Mouse (Mus musculus) hindbrain, embryonic 14.5 days (tissue): Measurements from ENCODE around the gene Lztr1. TPM values are rescaled to one million over a fixed set of nuclear protein-coding genes. Genes with fewer than 3 reads are reported as not detected.
A peak's percentile ranks its signal among the peaks of the same experiment; 100 is the strongest.

ENCODE experiments used
- ATAC-seq: fragments of 200-750 bp; cut with Nextera tagmentation; 2 replicates; pipeline ENCODE4 v1.8.0; 2017; ENCODE audit warnings: moderate number of reproducible peaks, mild to moderate bottlenecking, moderate TSS enrichment, moderate library complexity; ENCODE audit not compliant: low FRiP score
- DNase-seq: peaks from one replicate; pipeline ENCODE4 v3.0.0-alpha.2; 2015; ENCODE audit warnings: low spot score
- H3K27ac ChIP-seq: fragments of 300-500 bp; sonication (generic); 2 replicates; pipeline ENCODE4 v1.5.1; 2014; ENCODE audit warnings: mild to moderate bottlenecking, moderate library complexity
- H3K27me3 ChIP-seq: fragments of 300-500 bp; sonication (generic); 2 replicates; pipeline ENCODE4 v1.6.1; 2014; ENCODE audit warnings: mild to moderate bottlenecking, low read length, mixed read lengths; ENCODE audit not compliant: control insufficient read depth, insufficient read depth
- H3K36me3 ChIP-seq: fragments of 300-500 bp; sonication (generic); replicated peaks from 2 replicates; pipeline ENCODE4 v1.6.1; 2014; ENCODE audit not compliant: control insufficient read depth, insufficient read depth
- H3K4me1 ChIP-seq: fragments of 300-500 bp; sonication (generic); replicated peaks from 2 replicates; pipeline ENCODE4 v1.6.1; 2014; ENCODE audit warnings: antibody characterized with exemption, low read length, mixed read lengths; ENCODE audit not compliant: control insufficient read depth, insufficient read depth
- H3K4me2 ChIP-seq: fragments of 300-500 bp; sonication (generic); replicated peaks from 2 replicates; pipeline ENCODE4 v1.6.1; 2014; ENCODE audit warnings: mild to moderate bottlenecking, moderate library complexity
- H3K4me3 ChIP-seq: fragments of 300-500 bp; sonication (generic); replicated peaks from 2 replicates; pipeline ENCODE4 v1.5.1; 2014; ENCODE audit warnings: mild to moderate bottlenecking, low read length
- H3K9ac ChIP-seq: fragments of 300-500 bp; sonication (generic); 2 replicates; pipeline ENCODE4 v1.6.1; 2014
- H3K9me3 ChIP-seq: fragments of 300-500 bp; sonication (generic); 2 replicates; pipeline ENCODE4 v1.6.1; 2016; ENCODE audit warnings: low read length; ENCODE audit not compliant: control insufficient read depth
- WGBS: fragments of 180-500 bp; shearing (Covaris S2); extraction: QIAGEN DNeasy Blood & Tissue Kit; methylation state at CpG from one replicate; pipeline ENCODE4 v1.1.7; 2014; 5-methylcytosine and 5-hydroxymethylcytosine counted together
- polyA plus RNA-seq: library from polyadenylated mRNA; unstranded; fragments of >200 nt; fragmentation: Nextera tagmentation; extraction: Ambion mirVana; gene quantifications from 2 replicates; pipeline ENCODE4 v1.2.1, GENCODE M21; 2014

Gene Lztr1
- polyA plus RNA-seq, 1 experiment from 2014 or later: 112 TPM

GRCm38 (mm10) chr16:17524156-17524555, 15.7 kb downstream of the Lztr1 start:
- Histone ChIP-seq H3K27me3 (no peaks in the 10 kb centered on the region), H3K9me3 (no peaks in the 10 kb centered on the region), H3K27ac (no peak overlapping the region), H3K9ac (no peak overlapping the region), H3K4me1 (no peaks in the 10 kb centered on the region), H3K4me3 (no peak overlapping the region), H3K4me2 (no peak overlapping the region), H3K36me3 (peaks cover 97% of the 10 kb centered on the region)
- 96% methylated on average over 11 of the region's 11 CpGs for WGBS
- no peak for ATAC-seq
- DNase-seq: no peak

DNA sequence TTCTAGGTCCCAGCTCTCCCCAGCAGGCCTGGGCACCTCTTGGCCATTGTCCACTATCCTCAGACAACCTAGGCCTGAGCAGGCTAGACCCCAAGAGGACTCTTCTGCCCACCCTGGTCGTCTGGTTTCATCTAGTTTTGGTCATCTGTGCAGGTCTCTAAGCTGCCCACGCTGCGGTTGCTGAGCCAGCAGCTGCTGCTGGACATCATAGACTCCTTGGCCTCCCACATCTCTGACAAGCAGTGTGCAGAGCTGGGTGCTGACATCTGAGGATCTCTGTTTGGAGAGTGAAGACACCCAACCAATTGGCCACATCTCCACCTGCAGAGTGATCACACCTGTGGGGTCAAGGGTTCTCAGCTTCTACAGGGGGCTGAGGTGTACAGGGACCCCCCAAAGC, 17.0 kb downstream of the Lztr1 start:
- Histone ChIP-seq H3K4me3 (no peak overlapping the region), H3K27ac (no peak overlapping the region), H3K27me3 (no peaks in the 10 kb centered on the region), H3K9me3 (no peaks in the 10 kb centered on the region), H3K4me2 (no peak overlapping the region), H3K36me3 (peaks cover 84% of the 10 kb centered on the region), H3K4me1 (peaks cover 9% of the 10 kb centered on the region), H3K9ac (no peak overlapping the region)
- DNase-seq: no peak
- no peak for ATAC-seq
- WGBS: 86% methylated on average over 3 of the region's 3 CpGs

DNA sequence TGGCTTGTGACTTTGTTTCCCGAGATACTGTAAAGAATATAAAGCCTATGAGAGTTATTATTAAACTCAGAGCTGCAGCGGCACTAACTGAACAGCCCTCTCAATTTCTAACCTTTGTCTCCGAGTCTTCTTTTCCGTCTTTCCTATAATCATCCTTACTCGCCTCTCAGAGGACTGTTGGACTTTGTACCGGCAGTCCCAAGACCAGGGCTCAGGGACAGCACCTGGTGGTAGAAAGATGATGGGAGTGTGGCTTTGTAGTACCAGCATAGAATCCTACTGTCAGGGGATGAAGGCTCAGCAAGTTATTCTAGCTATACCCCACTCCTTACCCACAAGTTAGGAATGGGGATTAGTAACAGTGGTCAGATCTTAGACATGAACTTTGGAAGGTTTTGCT, 17.7 kb downstream of the Lztr1 start:
- H3K4me1 ChIP-seq: peaks cover 9% of the 10 kb centered on the region
- H3K9ac ChIP-seq: no peak overlapping the region
- no peak overlapping the region for H3K4me3 ChIP-seq
- no peak overlapping the region for H3K4me2 ChIP-seq
- H3K27ac ChIP-seq: no peak overlapping the region
- ATAC-seq (no peak), DNase-seq (no peak)
- H3K9me3 ChIP-seq: no peaks in the 10 kb centered on the region
- 91% methylated on average over 6 of the region's 6 CpGs for WGBS
- H3K36me3 ChIP-seq: peaks cover 77% of the 10 kb centered on the region
- no peaks in the 10 kb centered on the region for H3K27me3 ChIP-seq

DNA sequence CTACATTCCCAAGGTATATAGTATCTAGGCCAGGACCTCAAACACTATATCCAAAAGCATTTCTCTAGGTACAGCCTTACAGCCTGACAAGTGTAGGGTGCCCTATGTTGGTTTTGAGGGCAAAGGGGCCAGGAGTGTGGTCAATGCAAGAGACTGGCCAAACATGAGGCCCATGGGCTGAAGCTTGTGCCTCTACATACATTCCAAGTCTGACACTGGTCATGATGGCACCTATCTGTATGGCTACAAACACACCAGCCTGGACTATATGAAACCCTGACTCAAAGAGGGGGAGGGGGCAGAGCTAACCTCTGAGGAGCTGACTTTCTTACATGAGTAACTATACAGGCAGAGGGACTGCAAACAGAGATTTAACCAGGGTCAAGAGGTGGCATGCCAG, 19.1 kb downstream of the Lztr1 start:
- DNase-seq: no peak

GRCm38 (mm10) chr16:17528276-17528675, 19.8 kb downstream of the Lztr1 start:
- no peak overlapping the region for H3K4me3 ChIP-seq
- peaks cover 58% of the 10 kb centered on the region for H3K36me3 ChIP-seq
- H3K27me3 ChIP-seq: no peaks in the 10 kb centered on the region
- no peak overlapping the region for H3K9ac ChIP-seq
- H3K27ac ChIP-seq: no peak overlapping the region
- H3K9me3 ChIP-seq: no peaks in the 10 kb centered on the region
- 88% methylated on average over 13 of the region's 13 CpGs for WGBS
- no peak overlapping the region for H3K4me2 ChIP-seq
- H3K4me1 ChIP-seq: peaks cover 16% of the 10 kb centered on the region
- ATAC-seq (no peak), DNase-seq (no peak)

More for the DNA sequence above, 19.1 kb downstream of the Lztr1 start:
- Histone ChIP-seq H3K27me3 (no peaks in the 10 kb centered on the region), H3K4me3 (no peak overlapping the region), H3K27ac (no peak overlapping the region), H3K36me3 (peaks cover 64% of the 10 kb centered on the region), H3K4me2 (no peak overlapping the region), H3K4me1 (peaks cover 16% of the 10 kb centered on the region), H3K9me3 (no peaks in the 10 kb centered on the region), H3K9ac (no peak overlapping the region)
- no peak for ATAC-seq

- Histone ChIP-seq H3K4me3 (peak overlapping the region; percentile 82), H3K36me3 (peaks cover 42% of the 10 kb centered on the region), H3K4me1 (peaks cover 16% of the 10 kb centered on the region), H3K27me3 (no peaks in the 10 kb centered on the region), H3K27ac (peak overlapping the region; percentile 97), H3K4me2 (peak overlapping the region; percentile 97), H3K9me3 (no peaks in the 10 kb centered on the region), H3K9ac (peak overlapping the region; percentile 95)
- DNase-seq (no peak), ATAC-seq (no peak; the same call in 1 of the 2 replicates)
- 21% methylated on average over 17 of the region's 17 CpGs for WGBS
Observed at GRCm38 (mm10) chr16:17529981-17530586, 21.6 kb downstream of the Lztr1 start.

GRCm38 (mm10) chr16:17530640-17531288, 22.3 kb downstream of the Lztr1 start, which contains the start of gene Thap7:
Gene Thap7, minus strand, starts transcription at chr16:17531136.
- Histone ChIP-seq H3K27me3 (no peaks in the 10 kb centered on the region), H3K9me3 (no peaks in the 10 kb centered on the region), H3K9ac (peak within 1 kb of the TSS; percentile 95), H3K4me2 (peak within 1 kb of the TSS; percentile 97), H3K27ac (peak within 1 kb of the TSS; percentile 97), H3K4me1 (peaks cover 16% of the 10 kb centered on the region), H3K4me3 (peak within 1 kb of the TSS; percentile 82), H3K36me3 (peaks cover 35% of the 10 kb centered on the region)
- ATAC-seq: peak; percentile 96
- peak; percentile 98 for DNase-seq
- under 1% methylated on average over 67 of the region's 67 CpGs for WGBS

- no peak for DNase-seq
- H3K4me3 ChIP-seq: no peak overlapping the region
- peaks cover 20% of the 10 kb centered on the region for H3K36me3 ChIP-seq
- no peak for ATAC-seq
- WGBS: 64% methylated on average over 4 of the region's 4 CpGs
- H3K27ac ChIP-seq: no peak overlapping the region
- no peaks in the 10 kb centered on the region for H3K9me3 ChIP-seq
- no peak overlapping the region for H3K9ac ChIP-seq
- peak overlapping the region; percentile 97; the same call in 1 of the 2 replicates for H3K4me2 ChIP-seq
- no peaks in the 10 kb centered on the region for H3K27me3 ChIP-seq
- H3K4me1 ChIP-seq: peaks cover 16% of the 10 kb centered on the region
Observed at GRCm38 (mm10) chr16:17532271-17532670, 23.8 kb downstream of the Lztr1 start.

GRCm38 (mm10) chr16:17532676-17533329, 24.3 kb downstream of the Lztr1 start:
- peaks cover 15% of the 10 kb centered on the region for H3K36me3 ChIP-seq
- no peak overlapping the region for H3K27ac ChIP-seq
- no peak overlapping the region for H3K4me3 ChIP-seq
- peaks cover 16% of the 10 kb centered on the region for H3K4me1 ChIP-seq
- no peaks in the 10 kb centered on the region for H3K27me3 ChIP-seq
- no peak for ATAC-seq
- H3K9me3 ChIP-seq: no peaks in the 10 kb centered on the region
- H3K4me2 ChIP-seq: no peak overlapping the region
- no peak for DNase-seq
- no peak overlapping the region for H3K9ac ChIP-seq
- 77% methylated on average over 14 of the region's 14 CpGs for whole genome bisulfite sequencing
